Mouse (Mus musculus) liver, embryonic 14.5 days (tissue): Measurements from ENCODE around the gene Draxin. TPM values are rescaled to one million over a fixed set of nuclear protein-coding genes. Genes with fewer than 3 reads are reported as not detected.

Source experiments
- ATAC-seq: fragments of 200-750 bp; cut with Nextera tagmentation; 2 replicates; pipeline ENCODE4 v1.8.0; 2017; ENCODE audit warnings: moderate number of reproducible peaks, mild to moderate bottlenecking, moderate library complexity; ENCODE audit not compliant: insufficient read depth
- DNase-seq, 3 experiments: peaks; one replicate each; pipeline ENCODE4 v3.0.0-alpha.2; 2012 to 2013; ENCODE audit warnings: low read depth in 3 of 3, low spot score in 3 of 3
- H3K27ac ChIP-seq: fragments of 300-500 bp; sonication (generic); 2 replicates; pipeline ENCODE4 v1.5.1; 2014; ENCODE audit warnings: moderate library complexity, mild to moderate bottlenecking, control low read depth, inconsistent platforms
- H3K27me3 ChIP-seq: fragments of 300-500 bp; sonication (generic); 2 replicates; pipeline ENCODE4 v1.6.1; 2014; ENCODE audit warnings: mild to moderate bottlenecking, low read length, moderate library complexity; ENCODE audit not compliant: control insufficient read depth, insufficient read depth
- H3K36me3 ChIP-seq: fragments of 300-500 bp; sonication (generic); replicated peaks from 2 replicates; pipeline ENCODE4 v1.6.1; 2014; ENCODE audit warnings: low read depth; ENCODE audit not compliant: control insufficient read depth, insufficient read depth
- H3K4me1 ChIP-seq, 2 experiments: fragments of 200-500 bp in 1 of 2; fragments of 300-500 bp in 1 of 2; sonication (generic) in 1 of 2; replicated peaks; 2 replicates each; pipeline ENCODE4 v1.6.1; 2012 to 2014; ENCODE audit warnings: antibody characterized with exemption in 1 of 2, inconsistent platforms in 1 of 2, low read length in 1 of 2; ENCODE audit not compliant: control insufficient read depth in 2 of 2, insufficient read depth in 2 of 2
- H3K4me2 ChIP-seq: fragments of 300-500 bp; sonication (generic); 2 replicates; pipeline ENCODE4 v1.6.1; 2014; ENCODE audit warnings: low read depth, mild to moderate bottlenecking, control low read depth, moderate library complexity
- H3K4me3 ChIP-seq, 2 experiments: fragments of 200-500 bp in 1 of 2; fragments of 300-500 bp in 1 of 2; sonication (generic) in 1 of 2; 2 replicates each; pipeline ENCODE4 v1.5.1; 2012 to 2014; ENCODE audit warnings: low read depth in 2 of 2, low read length in 2 of 2, mild to moderate bottlenecking in 2 of 2, control low read depth in 1 of 2, inconsistent platforms in 1 of 2, moderate library complexity in 1 of 2; ENCODE audit not compliant: insufficient read depth in 1 of 2
- H3K9ac ChIP-seq: fragments of 300-500 bp; sonication (generic); replicated peaks from 2 replicates; pipeline ENCODE4 v1.6.1; 2014; ENCODE audit warnings: mild to moderate bottlenecking, control low read depth, moderate library complexity
- H3K9me3 ChIP-seq: fragments of 300-500 bp; sonication (generic); 2 replicates; pipeline ENCODE4 v1.6.1; 2016; ENCODE audit warnings: low read length, mixed read lengths; ENCODE audit not compliant: control insufficient read depth
- CTCF ChIP-seq: IDR thresholded peaks from 2 replicates; pipeline ENCODE4 v1.5.1; 2016; ENCODE audit warnings: antibody characterized with exemption, low read depth, control low read depth
- EP300 ChIP-seq: IDR thresholded peaks from 2 replicates; pipeline ENCODE4 v1.6.1; 2016; ENCODE audit warnings: antibody characterized with exemption, low read depth
- WGBS: fragments of 180-500 bp; shearing (Covaris S2); extraction: QIAGEN DNeasy Blood & Tissue Kit; methylation state at CpG from one replicate; pipeline ENCODE4 v1.1.7; 2014; ENCODE audit not compliant: insufficient replicate concordance; 5-methylcytosine and 5-hydroxymethylcytosine counted together
- polyA plus RNA-seq, 2 experiments: library from polyadenylated mRNA; depleted of rRNA in 1 of 2; stranded (reverse) in 1 of 2; unstranded in 1 of 2; fragments of >200 nt; fragmentation: Nextera tagmentation in 1 of 2; extraction: Ambion mirVana in 1 of 2; gene quantifications; 2 replicates each; pipeline versions ENCODE4 v1.2.1 to v1.2.3; 2012 to 2014

The Draxin gene
- polyA plus RNA-seq, 2 experiments: 0.05 to 0.16 TPM

DNA sequence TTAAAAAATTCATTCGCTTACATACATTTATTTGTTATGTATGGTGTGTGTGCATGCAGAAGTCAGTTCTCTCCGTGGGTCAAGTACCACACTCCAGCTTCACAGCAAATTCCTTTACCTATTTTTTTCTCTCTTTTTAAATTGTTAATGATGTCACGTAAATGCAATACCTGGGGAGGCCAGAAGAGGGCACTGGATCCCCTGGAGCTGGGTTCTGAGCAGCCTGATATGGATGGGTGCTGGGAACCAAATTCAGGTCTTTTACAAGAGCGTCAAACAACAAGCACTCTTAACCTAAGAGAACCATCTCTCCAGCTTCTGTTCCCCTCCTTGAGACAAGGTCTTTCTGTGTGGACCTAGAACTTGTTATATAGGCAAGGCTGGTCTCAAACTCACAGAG is 13.8 kb downstream of the Draxin start:
- Histone ChIP-seq H3K4me3 (no peak overlapping the region), H3K27ac (no peak overlapping the region), H3K9me3 (no peaks in the 10 kb centered on the region), H3K4me2 (no peak overlapping the region), H3K9ac (no peak overlapping the region), H3K36me3 (no peaks in the 10 kb centered on the region), H3K4me1 (no peaks in the 10 kb centered on the region), H3K27me3 (no peaks in the 10 kb centered on the region; the same call in 1 of the 2 replicates)
- 64% methylated on average over 4 of the region's 4 CpGs for WGBS
- TF ChIP-seq EP300: no peak
- TF ChIP-seq CTCF: peak; percentile 63
- DNase-seq (no peak), ATAC-seq (no peak)

DNA sequence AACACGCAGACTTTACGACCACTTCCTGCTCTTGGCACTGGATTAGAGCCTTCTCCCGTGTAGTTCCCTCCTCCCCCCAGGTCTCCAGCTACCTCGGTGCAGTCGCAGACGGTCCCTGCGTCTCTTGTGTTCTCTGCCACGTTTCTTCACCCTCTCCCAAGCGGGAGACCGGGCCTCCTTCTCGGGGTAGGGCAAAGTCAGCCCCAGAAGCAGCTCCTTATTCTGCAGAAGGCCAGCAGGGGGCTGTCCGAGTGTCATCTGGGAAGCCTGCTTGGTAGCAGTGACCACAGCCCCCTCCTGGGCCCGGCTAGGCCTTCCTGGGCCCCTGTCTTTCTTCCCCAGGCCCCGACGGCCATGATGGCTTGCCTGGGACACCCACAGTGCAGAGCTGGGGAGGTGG is 15.0 kb downstream of the Draxin start:
- H3K4me3 ChIP-seq: no peak overlapping the region
- 5% methylated on average over 15 of the region's 15 CpGs for WGBS
- no peaks in the 10 kb centered on the region for H3K4me1 ChIP-seq
- no peak for DNase-seq
- H3K9me3 ChIP-seq: no peaks in the 10 kb centered on the region
- no peak overlapping the region for H3K27ac ChIP-seq
- no peak overlapping the region for H3K4me2 ChIP-seq
- TF ChIP-seq CTCF (peak; percentile 55), EP300 (no peak)
- no peak overlapping the region for H3K9ac ChIP-seq
- H3K36me3 ChIP-seq: no peaks in the 10 kb centered on the region
- 0 out of 2 replicates have a peak, but pooled peaks have one; percentile 29 for ATAC-seq
- H3K27me3 ChIP-seq: no peaks in the 10 kb centered on the region; the same call in 1 of the 2 replicates

- WGBS: 7% methylated on average over 15 of the region's 15 CpGs
- H3K9ac ChIP-seq: no peak overlapping the region
Measured at GRCm38 (mm10) chr4:148114758-148115391, 15.6 kb downstream of the Draxin start.

DNA sequence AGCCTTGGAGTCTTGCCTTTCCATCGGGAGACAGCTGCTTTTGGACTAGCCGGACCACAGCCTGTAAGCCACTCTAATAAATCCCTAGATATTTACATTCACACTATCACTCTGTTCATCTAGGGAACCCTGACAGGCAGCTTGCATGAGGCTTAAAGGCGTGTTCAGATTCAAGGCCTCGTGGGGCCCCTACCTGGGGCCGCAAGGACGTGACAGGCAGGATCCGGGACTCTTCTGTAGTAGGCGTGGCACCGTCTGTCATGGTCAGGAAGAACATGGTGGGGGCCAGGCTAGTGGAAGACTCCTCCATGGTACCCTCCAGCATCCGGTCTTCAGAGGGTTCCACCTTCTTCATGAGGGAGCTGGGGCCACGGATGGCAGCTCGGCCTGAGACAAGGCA is 18.0 kb downstream of the Draxin start:
- no peak for DNase-seq
- WGBS: 58% methylated on average over 12 of the region's 12 CpGs
- Histone ChIP-seq H3K36me3 (no peaks in the 10 kb centered on the region), H3K9ac (no peak overlapping the region), H3K9me3 (no peaks in the 10 kb centered on the region), H3K27me3 (no peaks in the 10 kb centered on the region; the same call in 1 of the 2 replicates), H3K4me2 (no peak overlapping the region), H3K27ac (no peak overlapping the region), H3K4me3 (no peak overlapping the region), H3K4me1 (no peaks in the 10 kb centered on the region)
- no peak for ATAC-seq
- TF ChIP-seq CTCF (no peak), EP300 (no peak)

More at GRCm38 (mm10) chr4:148114758-148115391, 15.6 kb downstream of the Draxin start:
- Histone ChIP-seq H3K9me3 (no peaks in the 10 kb centered on the region), H3K27me3 (no peaks in the 10 kb centered on the region; the same call in 1 of the 2 replicates), H3K4me3 (no peak overlapping the region), H3K4me1 (no peaks in the 10 kb centered on the region), H3K4me2 (no peak overlapping the region), H3K36me3 (no peaks in the 10 kb centered on the region), H3K27ac (no peak overlapping the region)
- ATAC-seq (peak; percentile 27; the same call in 1 of the 2 replicates), DNase-seq (peak; percentile 33 to 56 (median 43))
- TF ChIP-seq CTCF (peak; percentile 98), EP300 (no peak)

GRCm38 (mm10) chr4:148109215-148109614 is 21.3 kb downstream of the Draxin start:
- Histone ChIP-seq H3K27ac (no peak overlapping the region), H3K36me3 (no peaks in the 10 kb centered on the region), H3K4me3 (no peak overlapping the region), H3K27me3 (no peaks in the 10 kb centered on the region), H3K4me2 (no peak overlapping the region), H3K9me3 (no peaks in the 10 kb centered on the region), H3K9ac (no peak overlapping the region), H3K4me1 (no peaks in the 10 kb centered on the region)
- ATAC-seq: peak; percentile 46; the same call in 1 of the 2 replicates
- TF ChIP-seq CTCF (no peak), EP300 (no peak)
- no peak for DNase-seq
- 19% methylated on average over 5 of the region's 5 CpGs for WGBS
